Mouse (Mus musculus): ENCODE results near the gene Hus1. TPM values are rescaled to one million over a fixed set of nuclear protein-coding genes. Genes with fewer than 3 reads are reported as not detected.

The Hus1 gene
- 14.3 and 18.2 TPM in 2 replicates for total RNA-seq (2012; rRNA removed)
- total RNA-seq (2014; rRNA removed), result 31.0 and 31.4 TPM in 2 replicates
- polyA plus RNA-seq (2012; ENCODE audit: insufficient read length, low read depth), result 28.7 and 29.9 TPM in 2 replicates

DNA sequence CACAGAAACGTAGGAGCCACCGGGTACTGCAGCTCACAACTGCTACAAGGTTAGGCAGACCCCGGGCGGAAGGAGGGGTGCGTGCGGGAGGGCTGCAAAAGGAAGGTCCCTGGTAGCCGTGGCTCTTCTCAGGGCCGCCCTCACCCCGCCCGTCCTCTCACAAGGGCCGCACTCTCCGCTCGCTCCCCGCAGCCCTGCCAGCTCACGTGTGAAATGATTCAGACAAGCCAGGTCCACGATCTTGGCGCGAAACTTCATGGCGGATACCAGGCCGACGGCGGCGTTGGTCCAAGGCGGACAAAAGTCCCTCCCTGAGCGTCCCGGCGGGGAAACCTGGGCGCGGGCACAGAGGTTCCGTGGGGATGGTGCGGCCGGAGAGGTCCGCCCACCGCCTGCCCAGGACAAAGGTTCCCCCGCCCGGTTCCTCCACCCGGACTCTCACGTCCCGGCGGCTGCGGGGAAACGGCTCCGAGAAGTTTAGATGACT, at the start of gene Hus1:
Gene Hus1, minus strand, starts transcription at position 339 of the 487 bp plus-strand sequence.
- Histone ChIP-seq H3K27me3 (replicated peaks) (peaks cover 35% of the 10 kb centered on the region), H3K79me2 (replicated peaks; ENCODE audit: control insufficient read depth, extremely low read depth, insufficient read depth, poor library complexity, severe bottlenecking) (peaks cover 14% of the 10 kb centered on the region), H3K9ac (ENCODE audit: insufficient read depth, low read depth) (peak within 1 kb of the TSS; percentile 65), H3K36me3 (replicated peaks in 1 of 2; ENCODE audit: control insufficient read depth in 1 of 2, insufficient read depth in 1 of 2, low read length in 1 of 2) (peaks cover 19 to 30% of the 10 kb centered on the region in 2 experiments), H3K4me1 (ENCODE audit: control insufficient read depth in 1 of 2, insufficient read depth in 2 of 2) (peaks cover 4 to 23% of the 10 kb centered on the region in 2 experiments; a peak in 3 of 4 replicates), H3K27ac (ENCODE audit: insufficient read depth, low read depth) (peak within 1 kb of the TSS; percentile 73), H3K4me2 (ENCODE audit: insufficient read depth, low read depth, poor library complexity, severe bottlenecking) (peak within 1 kb of the TSS; percentile 91), H3K4me3 (replicated peaks in 1 of 3; ENCODE audit: low read depth in 2 of 3, low read length in 2 of 3, poor library complexity in 1 of 3) (peak within 1 kb of the TSS; percentile 77 to 87 (median 86)), H3K9me3 (replicated peaks; ENCODE audit: low read length) (no peaks in the 10 kb centered on the region)
- dilution Hi-C loops (cut with MboI; ENCODE audit: extremely low pct_ligation_motif_present, extremely low pct_unique_long_range_greater_than_20kb, low sequenced_read_pairs), result no loop called here
- TF ChIP-seq POLR2A (IDR thresholded peaks at IDR 0.05; ENCODE audit: low read depth, low read length) (peak; percentile 89), EP300 (IDR thresholded peaks at IDR 0.05; ENCODE audit: low read length) (no peak), MAFK (IDR thresholded peaks at IDR 0.05; ENCODE audit: insufficient replicate concordance, low read length) (no peak), UBTF (IDR thresholded peaks at IDR 0.05; ENCODE audit: low read depth, low read length) (peak; percentile 98), SMC3 (IDR thresholded peaks at IDR 0.05; ENCODE audit: low read depth, low read length) (no peak), IRF4 (IDR thresholded peaks at IDR 0.05; ENCODE audit: low read depth, low read length) (peak; percentile 70), MAX (IDR thresholded peaks at IDR 0.05; ENCODE audit: low read length) (peak; percentile 75; the same call in 1 of the 2 replicates), NELFE (IDR thresholded peaks at IDR 0.05; ENCODE audit: low read depth, low read length) (peak; percentile 94), USF2 (conservative IDR thresholded peaks at IDR 0.05; ENCODE audit: low read depth, low read length) (no peak), CHD1 (IDR thresholded peaks at IDR 0.05; ENCODE audit: low read depth, low read length) (no peak), ZKSCAN1 (IDR thresholded peaks at IDR 0.05; ENCODE audit: borderline replicate concordance, low read depth, low read length) (no peak), TCF12 (IDR thresholded peaks at IDR 0.05; ENCODE audit: low read depth, low read length) (peak; percentile 96), E2F4 (IDR thresholded peaks at IDR 0.05; ENCODE audit: insufficient replicate concordance, low read depth, low read length) (peak; percentile 84; the same call in 1 of the 2 replicates), ZC3H11A (IDR thresholded peaks at IDR 0.05; ENCODE audit: low read depth, low read length) (no peak), NRF1 (IDR thresholded peaks at IDR 0.05; ENCODE audit: low read depth, low read length) (peak; percentile 49; the same call in 1 of the 2 replicates), ETS1 (conservative IDR thresholded peaks at IDR 0.05; ENCODE audit: low read depth, low read length) (no peak; the same call in 1 of the 2 replicates), ZNF384 (IDR thresholded peaks at IDR 0.05; ENCODE audit: low read depth, low read length) (no peak), JUN (IDR thresholded peaks at IDR 0.05; ENCODE audit: insufficient read depth, low read depth, low read length) (no peak), CHD2 (IDR thresholded peaks at IDR 0.05; ENCODE audit: low read length) (0 out of 2 replicates have a peak, but pooled peaks have one; percentile 28), MYC (IDR thresholded peaks at IDR 0.05; ENCODE audit: low read depth, low read length) (peak; percentile 57), PAX5 (IDR thresholded peaks at IDR 0.05; ENCODE audit: low read length) (no peak), JUND (conservative IDR thresholded peaks at IDR 0.05; ENCODE audit: low read depth, low read length) (no peak), CTCF (conservative IDR thresholded peaks at IDR 0.05 in 1 of 2, IDR thresholded peaks at IDR 0.05 in 1 of 2; ENCODE audit: low read depth in 2 of 2, low read length in 2 of 2) (no peak), MXI1 (IDR thresholded peaks at IDR 0.05; ENCODE audit: low read depth, low read length) (peak; percentile 90), BHLHE40 (IDR thresholded peaks at IDR 0.05; ENCODE audit: low read depth, low read length) (peak; percentile 89), SIN3A (IDR thresholded peaks at IDR 0.05; ENCODE audit: low read length) (peak; percentile 93), MAZ (IDR thresholded peaks at IDR 0.05; ENCODE audit: low read depth, low read length) (peak; percentile 84), POLR2AphosphoS2 (IDR thresholded peaks at IDR 0.05; ENCODE audit: low read depth, low read length) (peak; percentile 79; the same call in 1 of the 2 replicates), HCFC1 (IDR thresholded peaks at IDR 0.05; ENCODE audit: low read depth, low read length) (peak; percentile 93), USF1 (IDR thresholded peaks at IDR 0.05; ENCODE audit: low read depth, low read length) (no peak), MEF2A (IDR thresholded peaks at IDR 0.05; ENCODE audit: borderline replicate concordance, low read depth, low read length) (peak; percentile 70; the same call in 1 of the 2 replicates), ZMIZ1 (IDR thresholded peaks at IDR 0.05; ENCODE audit: low read depth, low read length) (peak; percentile 87), ELF1 (IDR thresholded peaks at IDR 0.05; ENCODE audit: low read depth, low read length) (peak; percentile 74; the same call in 1 of the 2 replicates), KAT2A (IDR thresholded peaks at IDR 0.05; ENCODE audit: insufficient replicate concordance, low read length) (peak; percentile 86; the same call in 1 of the 2 replicates), TBP (conservative IDR thresholded peaks at IDR 0.05; ENCODE audit: low read depth, low read length) (peak; percentile 78), GABPA (IDR thresholded peaks at IDR 0.05; ENCODE audit: insufficient replicate concordance, low read depth, low read length) (peak; percentile 33; the same call in 1 of the 2 replicates), RCOR1 (conservative IDR thresholded peaks at IDR 0.05; ENCODE audit: low read depth, low read length) (peak; percentile 54; the same call in 1 of the 2 replicates), RAD21 (IDR thresholded peaks at IDR 0.05; ENCODE audit: low read depth, low read length) (no peak)
- peak; percentile 83 for DNase-seq (ENCODE audit: extremely low read depth)
- in situ Hi-C loops (cut with MboI; ENCODE audit: low pct_ligation_motif_present, low pct_unique_long_range_greater_than_20kb, low sequenced_read_pairs), result no loop called here
